Mouse (Mus musculus) cerebellum, postnatal 14 days (tissue): ENCODE data around the gene Spz1.

Experiments
- DNase-seq, 2 experiments: peaks; one replicate each; pipeline ENCODE4 v3.0.0; 2021; ENCODE audit warnings: mixed read lengths in 2 of 2

Gene Spz1

DNA sequence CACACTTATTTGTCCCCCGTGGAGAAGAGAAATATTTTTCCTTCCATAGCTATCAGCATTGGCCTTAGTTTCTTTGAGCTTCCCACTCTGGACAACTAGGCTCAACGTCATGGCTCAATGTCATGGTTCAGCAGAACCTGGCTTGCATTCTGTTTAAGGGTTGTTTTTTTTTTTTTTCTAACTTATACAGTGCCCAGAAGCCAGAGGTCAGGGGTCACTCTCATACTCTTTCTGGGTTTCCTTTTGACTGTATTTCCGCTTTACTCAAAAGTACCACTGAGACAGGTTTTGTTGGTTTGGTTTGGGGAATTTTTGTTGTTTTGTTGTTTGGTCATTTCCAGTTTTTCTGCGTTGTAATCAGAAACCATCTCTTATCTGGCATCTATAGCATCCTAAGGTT, 2.2 kb upstream of the Spz1 start:
- no peak for DNase-seq

DNA sequence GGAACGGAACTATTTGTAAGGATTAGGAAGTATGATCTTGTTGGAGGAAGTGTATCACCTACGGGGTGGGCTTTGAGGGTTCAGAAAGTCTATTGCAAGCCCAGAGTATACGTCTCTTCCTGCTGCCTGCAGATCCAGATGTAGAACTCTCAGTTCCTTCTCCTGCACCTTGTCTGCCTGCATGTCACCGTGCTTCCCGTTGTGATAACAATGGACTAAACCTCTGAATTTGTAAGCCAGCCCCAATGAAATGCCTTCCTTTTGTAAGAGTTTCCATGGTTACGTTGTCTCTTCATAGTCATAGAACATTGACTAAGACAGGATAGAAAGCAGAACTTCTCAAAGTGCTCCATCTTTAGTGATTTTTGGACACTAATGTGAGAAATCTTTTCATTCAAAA, 716 bp upstream of the Spz1 start:
- DNase-seq = no peak

DNA sequence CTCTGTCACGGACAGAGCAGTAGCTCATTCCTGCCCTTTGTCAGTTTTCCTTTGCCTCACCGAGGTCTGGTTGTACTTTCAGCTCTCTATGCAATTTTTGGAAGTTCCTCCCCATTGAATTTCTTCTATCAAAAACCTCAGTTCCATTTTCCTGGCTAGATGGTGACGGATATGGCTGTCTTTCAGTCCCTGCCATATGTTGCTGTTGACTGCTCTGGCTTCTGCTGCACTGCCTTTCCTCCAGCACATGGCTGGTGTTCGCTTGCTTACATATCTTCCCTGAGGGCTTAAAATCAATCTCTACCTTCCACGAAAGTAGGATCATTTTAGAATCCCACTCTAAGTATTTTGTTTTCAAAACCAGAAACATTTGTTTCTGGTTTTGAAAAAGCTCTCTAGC, 16.5 kb downstream of the Spz1 start:
- peak in 1 of 2 experiments; percentile 28 for DNase-seq

DNA sequence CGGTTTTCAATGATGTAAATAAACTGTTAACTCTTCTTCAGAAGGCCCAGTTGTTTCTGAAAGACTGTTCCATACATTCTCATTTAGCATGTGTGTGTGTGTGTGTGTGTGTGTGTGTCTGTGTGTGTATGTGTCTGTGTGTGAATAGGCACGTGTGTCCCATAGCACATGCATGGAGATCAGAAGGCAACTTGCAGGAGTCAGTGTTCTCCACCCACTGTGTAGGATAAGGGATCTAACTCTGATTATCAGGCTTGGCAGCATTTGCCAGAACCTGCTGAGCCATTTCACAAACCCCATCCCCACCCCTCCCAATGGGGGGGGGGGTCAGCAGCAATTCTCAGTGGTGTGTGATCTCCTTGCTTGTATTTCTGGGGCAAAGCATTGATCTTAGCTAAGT, 18.7 kb downstream of the Spz1 start:
- DNase-seq = no peak

DNA sequence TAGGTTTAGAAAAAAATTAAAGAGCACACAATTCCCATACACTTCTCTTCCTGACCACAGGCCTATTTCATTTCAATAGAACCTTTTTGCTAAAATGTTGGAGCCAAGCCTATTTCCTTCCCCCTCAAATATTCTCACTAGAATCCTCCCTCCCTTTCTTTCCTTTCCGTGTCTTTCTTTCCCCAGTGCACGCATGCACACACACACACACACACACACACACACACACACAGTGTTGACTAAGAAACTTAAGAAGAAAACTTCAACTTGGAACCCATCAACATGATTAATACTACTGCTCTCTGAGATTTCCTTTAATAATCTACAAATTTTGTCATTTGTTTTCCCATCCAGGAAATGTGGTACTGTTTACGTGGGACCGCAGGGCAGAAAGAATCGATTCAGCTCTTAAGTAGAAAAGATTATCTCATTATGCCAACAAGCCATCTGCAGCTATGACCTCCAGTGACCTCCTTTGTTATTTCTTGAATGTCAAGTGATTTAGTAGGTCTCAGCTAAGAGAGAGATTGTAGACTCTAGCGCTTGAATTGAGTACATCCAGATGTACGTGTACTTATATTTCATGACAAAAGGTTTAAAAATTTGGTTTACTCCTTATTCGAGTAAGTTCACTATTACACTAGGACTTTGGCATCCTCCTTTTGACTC, 19.4 kb downstream of the Spz1 start:
- DNase-seq = no peak

DNA sequence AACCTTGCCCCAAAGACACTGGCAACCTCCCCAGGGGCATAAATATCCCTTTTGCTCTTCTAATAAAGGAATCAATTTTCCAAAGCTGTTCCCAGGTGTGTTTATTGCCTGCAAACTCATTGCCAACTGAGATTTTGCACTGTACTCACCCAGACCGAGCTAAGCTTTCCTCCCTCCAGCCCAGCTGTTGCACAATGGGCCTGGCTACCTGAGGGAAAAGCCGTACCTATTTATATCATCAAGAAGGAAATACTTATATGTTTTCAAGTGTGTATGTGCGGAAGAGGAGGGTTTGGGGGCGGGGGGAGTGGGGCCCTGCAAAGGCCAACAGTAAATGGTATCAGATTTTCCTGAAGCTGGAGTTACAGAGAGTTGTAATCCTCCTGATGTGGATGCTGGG, 28.9 kb downstream of the Spz1 start:
- DNase-seq = no peak

DNA sequence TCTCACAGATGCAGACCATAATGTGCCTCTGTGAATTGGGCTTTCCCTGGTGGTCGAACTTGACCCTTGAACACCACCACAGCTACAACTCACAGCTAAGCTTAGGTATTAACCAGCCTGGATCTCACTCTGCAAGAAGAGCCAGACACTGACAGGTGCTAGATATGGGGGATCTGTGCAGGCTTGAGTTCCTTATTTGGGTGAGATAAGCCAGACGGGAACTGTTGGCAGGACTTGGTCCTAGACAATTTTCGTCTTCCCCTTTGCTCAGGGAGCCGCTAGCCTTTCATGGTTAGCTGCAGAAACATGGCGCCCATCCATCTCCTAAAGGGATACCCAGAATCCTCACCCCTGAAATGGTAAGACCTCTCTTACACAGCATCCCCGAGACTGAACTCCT, 35.0 kb downstream of the Spz1 start:
- no peak for DNase-seq

DNA sequence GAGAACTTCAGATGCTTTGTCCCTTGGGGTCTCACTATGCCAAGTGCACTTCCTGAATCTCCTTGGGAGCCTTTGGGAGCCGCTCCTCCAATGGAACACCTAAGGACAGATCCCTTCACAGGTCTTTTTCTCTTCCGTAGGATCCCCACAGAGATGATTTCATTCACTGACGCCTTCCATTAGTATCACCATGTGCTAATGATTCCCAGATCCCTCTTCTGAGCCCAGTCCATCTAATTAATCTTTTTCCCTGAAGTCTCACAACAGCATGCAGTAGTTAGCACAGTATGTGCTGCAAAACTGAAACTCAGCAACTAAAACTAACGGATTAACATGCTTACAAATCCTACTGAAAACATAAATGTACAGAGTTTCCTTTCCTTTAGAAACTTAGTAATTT, 36.8 kb downstream of the Spz1 start:
- no peak for DNase-seq

DNA sequence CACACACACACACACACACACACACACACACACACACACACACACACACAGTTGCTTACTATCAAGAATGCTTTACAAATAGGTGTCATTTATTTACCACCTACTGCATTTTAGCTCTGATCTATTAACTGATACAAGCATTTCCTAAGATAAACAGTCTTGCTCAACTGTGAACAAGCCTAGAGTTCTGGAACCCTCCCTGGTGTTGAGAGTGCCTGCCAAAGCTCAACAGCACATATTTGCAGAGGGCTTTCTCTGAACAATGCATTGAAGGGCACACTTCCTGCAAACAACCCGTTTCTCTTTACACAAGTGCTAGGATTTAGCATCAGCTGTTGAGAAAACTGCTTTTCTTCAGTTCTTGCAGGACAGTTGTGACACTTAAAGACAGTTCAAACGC, 42.2 kb downstream of the Spz1 start:
- no peak for DNase-seq

DNA sequence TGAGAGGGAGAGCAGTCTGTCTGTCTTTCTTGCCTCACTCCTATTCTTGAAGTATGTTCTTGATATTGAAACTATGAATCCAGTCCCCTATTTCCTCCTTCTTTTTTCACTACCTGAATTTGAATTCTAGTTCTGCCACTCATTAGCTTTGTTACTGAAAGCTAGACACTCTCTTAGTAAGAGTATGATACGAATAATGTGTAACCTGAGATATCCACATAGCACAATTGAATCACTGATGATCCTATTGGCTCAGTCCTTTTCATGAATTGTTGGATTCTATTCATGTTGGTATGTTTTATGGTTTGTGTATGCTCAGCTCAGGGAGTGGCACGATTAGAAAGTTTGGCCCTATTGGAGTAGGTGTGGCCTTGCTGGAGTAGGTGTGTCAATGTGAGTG, 43.8 kb downstream of the Spz1 start:
- no peak for DNase-seq

DNA sequence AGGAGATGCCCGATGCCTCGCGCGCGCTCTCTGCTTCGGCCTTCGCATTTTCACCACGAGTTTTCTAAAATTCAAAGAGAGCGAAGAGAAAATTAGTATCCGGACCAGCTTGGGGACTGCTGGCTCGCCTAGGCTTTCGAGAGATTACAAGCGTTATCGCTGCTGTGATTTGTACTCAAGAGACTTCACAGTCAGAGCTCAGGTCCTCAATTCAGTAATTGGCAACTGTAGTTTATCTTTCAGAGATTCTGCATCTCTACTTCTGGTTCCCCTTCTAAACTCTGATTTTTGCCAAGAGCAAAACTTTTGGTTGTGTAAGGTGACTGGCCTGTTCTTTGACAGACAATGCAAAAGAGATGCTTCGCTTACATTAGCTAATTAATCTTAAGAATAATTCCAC, 44.7 kb downstream of the Spz1 start:
- DNase-seq = no peak

DNA sequence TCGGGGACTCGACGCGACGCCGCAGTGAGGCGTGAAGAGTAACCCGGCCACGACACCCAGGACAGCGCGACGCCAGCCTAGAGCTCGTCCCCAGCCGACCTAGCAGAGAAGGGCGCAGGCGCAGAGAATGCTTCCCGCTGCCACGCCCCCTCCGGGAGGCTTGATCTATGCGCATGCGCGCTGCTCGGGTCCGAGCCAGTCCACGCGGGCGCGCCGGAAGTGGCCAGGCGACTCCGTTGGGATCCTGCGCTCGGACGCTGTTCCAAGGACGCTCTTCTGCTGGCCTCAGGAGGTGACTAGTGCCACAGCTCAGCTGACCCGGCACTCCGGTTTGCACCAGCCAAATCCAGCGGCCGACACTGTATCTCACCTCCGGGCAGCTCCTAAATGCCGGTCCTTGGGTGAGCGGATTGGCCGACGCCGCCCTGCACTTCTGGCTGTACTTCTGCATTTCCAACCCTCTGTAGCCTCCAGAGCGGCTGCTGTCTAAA, 45.2 kb downstream of the Spz1 start, which contains the start of gene Zfyve16:
TSS of gene Zfyve16 (minus strand) at position 148 of the 491 bp plus-strand sequence.
- peak; percentile 99 to 100 for DNase-seq

DNA sequence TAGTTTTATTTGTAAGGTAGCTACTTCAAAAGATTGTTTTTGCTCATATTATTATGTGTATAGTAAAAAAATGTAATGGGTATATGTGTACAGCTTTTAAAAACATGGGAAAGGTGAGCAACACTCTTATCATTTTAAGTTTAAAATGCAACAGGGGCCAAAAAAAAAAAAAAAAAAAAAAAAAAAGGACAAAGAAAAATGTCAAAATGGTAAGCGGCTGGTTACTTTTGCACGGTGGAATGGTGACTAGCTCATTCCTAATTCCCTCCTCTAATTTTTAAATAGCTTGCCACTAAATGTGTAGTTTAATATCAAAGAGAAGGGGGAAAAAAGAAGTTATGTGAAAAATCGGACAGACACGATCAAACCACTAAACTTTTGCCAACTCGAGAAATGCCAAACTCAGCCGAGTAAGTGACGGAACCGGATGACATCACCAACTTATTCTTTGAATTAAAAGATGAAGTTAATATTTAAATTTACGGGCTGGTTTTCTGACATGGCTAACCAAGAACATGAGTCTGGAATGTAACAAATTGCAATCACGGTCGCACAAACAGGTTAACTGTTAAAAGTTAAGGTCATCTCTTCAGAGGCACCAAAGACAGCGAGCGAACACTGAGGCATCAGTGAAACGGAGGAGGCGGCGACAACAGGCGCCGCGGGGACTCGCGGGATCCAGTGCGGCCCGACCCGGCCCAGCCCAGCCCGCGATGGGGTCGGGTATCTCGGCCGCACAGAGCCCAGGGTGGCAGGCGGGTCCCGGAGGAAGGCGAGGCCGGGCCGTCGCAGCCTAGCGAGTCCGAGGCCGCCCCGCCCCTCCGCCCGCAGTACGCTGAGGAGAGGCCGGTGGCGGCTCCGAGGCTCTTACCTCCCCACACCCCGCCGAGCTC, 45.9 kb downstream of the Spz1 start:
- DNase-seq = no peak
